Mouse (Mus musculus) Patski (cell line): ENCODE data around the gene Gpr162. TPM values are rescaled to one million over a fixed set of nuclear protein-coding genes. Genes with fewer than 3 reads are reported as not detected.

Experiments
- ATAC-seq: fragments of 100-300 bp; one replicate; pipeline ENCODE4 v1.8.0; 2021
- CTCF ChIA-PET: fragments of 350-600 bp; sonication (Branson Sonifier 250); formaldehyde crosslinking; loops from one replicate; lab custom pipeline; 2022; ENCODE audit warnings: inconsistent platforms; lab: Charles Lee
- POLR2A ChIA-PET: fragments of 350-600 bp; sonication (Branson Sonifier 250); formaldehyde crosslinking; loops from one replicate; lab custom pipeline; 2022; ENCODE audit warnings: antibody characterized with exemption, inconsistent platforms; lab: Charles Lee
- DNase-seq: peaks from one replicate; pipeline ENCODE4 v3.0.0-alpha.2; 2011; ENCODE audit warnings: low read depth, low spot score
- H3K27me3 ChIP-seq: fragments of 371-371 bp; one replicate; pipeline ENCODE4 v1.5.1; 2021
- CTCF ChIP-seq: fragments of 100-300 bp; IDR thresholded peaks from one replicate; pipeline ENCODE4 v1.5.1; 2021
- in situ Hi-C: fragments of 300-500 bp; cut with MboI; formaldehyde crosslinking; loops from 3 replicates; pipeline ENCODE4 v1.11.1; 2018; ENCODE audit warnings: low pct_unique_long_range_greater_than_20kb, mixed read lengths
- polyA plus RNA-seq: library from polyadenylated mRNA; unstranded; gene quantifications from one replicate; pipeline ENCODE4 v1.2.3, GENCODE M21; 2021

The Gpr162 gene
- polyA plus RNA-seq, 1 experiment from 2014 or later = 10.3 TPM

- in situ Hi-C loops = loop anchor here (10.0 kb wide), 1 partner anchor 190 kb away; no protein-coding TSS in a partner anchor
- ChIA-PET POLR2A (no interaction called here), CTCF (no interaction called here)
- peaks cover 36% of the 10 kb centered on the region for H3K27me3 ChIP-seq
- DNase-seq (no peak), ATAC-seq (no peak)
- TF ChIP-seq CTCF = no peak
Measured at GRCm38 (mm10) chr6:124884714-124885500, 21.1 kb upstream of the Gpr162 start.

- in situ Hi-C loops = loop anchor here (10.0 kb wide), 1 partner anchor 191 kb away; no protein-coding TSS in a partner anchor
- POLR2A ChIA-PET = interaction anchor here (0.6 kb wide), 1 partner anchor 41 kb away, joined by 3 read pairs; no protein-coding TSS in a partner anchor
- DNase-seq = no peak
- CTCF ChIA-PET = interaction anchor here (0.8 to 1.6 kb wide), 2 partner anchors 21 to 23 kb away, joined by 3 to 6 read pairs; no protein-coding TSS in a partner anchor
- H3K27me3 ChIP-seq = peaks cover 31% of the 10 kb centered on the region
- no peak for TF ChIP-seq CTCF
- no peak for ATAC-seq
Measured at GRCm38 (mm10) chr6:124883351-124883750, 19.6 kb upstream of the Gpr162 start.

- ChIA-PET CTCF (interaction anchor here (1.6 to 2.3 kb wide), 2 partner anchors 10 to 22 kb away, joined by 6 read pairs; no protein-coding TSS in a partner anchor), POLR2A (no interaction called here)
- ATAC-seq (no peak), DNase-seq (no peak)
- in situ Hi-C loops = loop anchor here (10.0 kb wide), 1 partner anchor 193 kb away; no protein-coding TSS in a partner anchor
- peaks cover 30% of the 10 kb centered on the region for H3K27me3 ChIP-seq
- no peak for TF ChIP-seq CTCF
Measured at GRCm38 (mm10) chr6:124881821-124882220, 18.0 kb upstream of the Gpr162 start.

GRCm38 (mm10) chr6:124879390-124879789 lies 15.6 kb upstream of the Gpr162 start:
- ChIA-PET POLR2A (no interaction called here), CTCF (interaction anchor here (1.4 to 2.3 kb wide), 2 partner anchors 13 to 32 kb away, joined by 3 to 6 read pairs; no protein-coding TSS in a partner anchor)
- in situ Hi-C loops = no loop called here
- no peak for TF ChIP-seq CTCF
- ATAC-seq (no peak), DNase-seq (no peak)
- peaks cover 24% of the 10 kb centered on the region for H3K27me3 ChIP-seq

GRCm38 (mm10) chr6:124874348-124874747 lies 10.6 kb upstream of the Gpr162 start:
- no peak for DNase-seq
- TF ChIP-seq CTCF = no peak
- ChIA-PET POLR2A (interaction anchor here (1.0 kb wide), 1 partner anchor 44 kb away, joined by 5 read pairs; no protein-coding TSS in a partner anchor), CTCF (interaction anchor here (0.9 to 1.4 kb wide), 2 partner anchors 29 to 30 kb away, joined by 3 to 6 read pairs; no protein-coding TSS in a partner anchor)
- peaks cover 35% of the 10 kb centered on the region for H3K27me3 ChIP-seq
- in situ Hi-C loops = no loop called here
- no peak for ATAC-seq

GRCm38 (mm10) chr6:124866560-124866959 lies 2.8 kb upstream of the Gpr162 start:
- TF ChIP-seq CTCF = no peak
- CTCF ChIA-PET = interaction anchor here (0.9 to 1.2 kb wide), 2 partner anchors 37 to 63 kb away, joined by 3 read pairs; no protein-coding TSS in a partner anchor
- ATAC-seq (no peak), DNase-seq (no peak)
- peaks cover 26% of the 10 kb centered on the region for H3K27me3 ChIP-seq
- POLR2A ChIA-PET = no interaction called here
- in situ Hi-C loops = loop anchor here (5.0 kb wide), 1 partner anchor 36 kb away; no protein-coding TSS in a partner anchor

GRCm38 (mm10) chr6:124865766-124866362 lies 2.1 kb upstream of the Gpr162 start:
- ATAC-seq (no peak), DNase-seq (no peak)
- ChIA-PET POLR2A (no interaction called here), CTCF (interaction anchor here (1.4 kb wide), 1 partner anchor 32 kb away, joined by 3 read pairs; no protein-coding TSS in a partner anchor)
- in situ Hi-C loops = loop anchor here (5.0 kb wide), 1 partner anchor 36 kb away; no protein-coding TSS in a partner anchor
- peaks cover 26% of the 10 kb centered on the region for H3K27me3 ChIP-seq
- no peak for TF ChIP-seq CTCF

GRCm38 (mm10) chr6:124863125-124863657 lies 592 bp downstream of the Gpr162 start:
- POLR2A ChIA-PET = interaction anchor here (0.5 to 2.0 kb wide), 4 partner anchors 29 to 146 kb away, joined by 3 to 6 read pairs (median 4); no protein-coding TSS in a partner anchor
- H3K27me3 ChIP-seq = peaks cover 22% of the 10 kb centered on the region
- in situ Hi-C loops = no loop called here
- no peak for TF ChIP-seq CTCF
- DNase-seq = no peak
- no peak for ATAC-seq
- CTCF ChIA-PET = interaction anchor here (1.6 to 3.3 kb wide), 2 partner anchors 16 to 41 kb away, joined by 7 to 10 read pairs; no protein-coding TSS in a partner anchor

- ChIA-PET POLR2A (interaction anchor here (0.8 to 2.0 kb wide), 4 partner anchors 38 to 66 kb away, joined by 3 to 6 read pairs (median 3); no protein-coding TSS in a partner anchor), CTCF (interaction anchor here (0.6 to 3.3 kb wide), 3 partner anchors 16 to 41 kb away, joined by 3 to 10 read pairs (median 7); no protein-coding TSS in a partner anchor)
- in situ Hi-C loops = no loop called here
- peaks cover 17% of the 10 kb centered on the region for H3K27me3 ChIP-seq
- DNase-seq (no peak), ATAC-seq (no peak)
- no peak for TF ChIP-seq CTCF
Measured at GRCm38 (mm10) chr6:124862406-124863124, 1.2 kb downstream of the Gpr162 start.
